Mouse (Mus musculus): ENCODE data around the gene Sirpa.

The Sirpa gene

GRCm38 (mm10) chr2:129584905-129585304 lies 7.7 kb upstream of the Sirpa start:
- DNase-seq (ENCODE audit: low spot score in 2 of 2) = no peak

GRCm38 (mm10) chr2:129585904-129586514 lies 6.6 kb upstream of the Sirpa start:
- DNase-seq (ENCODE audit: low spot score in 2 of 2) = no peak

- no peak for DNase-seq (ENCODE audit: low spot score in 2 of 2)
These were observed 5.4 kb upstream of the Sirpa start for GRCm38 (mm10) chr2:129587241-129587640.

GRCm38 (mm10) chr2:129587825-129588251 lies 4.8 kb upstream of the Sirpa start:
- DNase-seq (ENCODE audit: low spot score in 2 of 2) = no peak

GRCm38 (mm10) chr2:129591897-129592296 lies 738 bp upstream of the Sirpa start:
- DNase-seq (ENCODE audit: low spot score in 2 of 2) = no peak

- DNase-seq (ENCODE audit: low spot score in 2 of 2) = peak; percentile 75 to 87
These were observed 673 bp downstream of the Sirpa start for GRCm38 (mm10) chr2:129593141-129593875.

- no peak for DNase-seq (ENCODE audit: low spot score in 2 of 2)
These were observed 1.3 kb downstream of the Sirpa start for GRCm38 (mm10) chr2:129593876-129594421.

GRCm38 (mm10) chr2:129594569-129594968 lies 1.9 kb downstream of the Sirpa start:
- DNase-seq (ENCODE audit: low spot score in 2 of 2) = no peak

- no peak for DNase-seq (ENCODE audit: low spot score in 2 of 2)
These were observed 2.6 kb downstream of the Sirpa start for GRCm38 (mm10) chr2:129595206-129595605.

- DNase-seq (ENCODE audit: low spot score in 2 of 2) = no peak
These were observed 3.1 kb downstream of the Sirpa start for GRCm38 (mm10) chr2:129595661-129596209.

GRCm38 (mm10) chr2:129596555-129597172 lies 4.0 kb downstream of the Sirpa start:
- no peak for DNase-seq (ENCODE audit: low spot score in 2 of 2)

- no peak for DNase-seq (ENCODE audit: low spot score in 2 of 2)
These were observed 4.9 kb downstream of the Sirpa start for GRCm38 (mm10) chr2:129597581-129597980.

- DNase-seq (ENCODE audit: low spot score in 2 of 2) = no peak
These were observed 5.5 kb downstream of the Sirpa start for GRCm38 (mm10) chr2:129598094-129598493.

- no peak for DNase-seq (ENCODE audit: low spot score in 2 of 2)
These were observed 6.8 kb downstream of the Sirpa start for GRCm38 (mm10) chr2:129599231-129600084.

- no peak for DNase-seq (ENCODE audit: low spot score in 2 of 2)
These were observed 8.5 kb downstream of the Sirpa start for GRCm38 (mm10) chr2:129601059-129601650.

GRCm38 (mm10) chr2:129601894-129602663 lies 9.4 kb downstream of the Sirpa start:
- DNase-seq (ENCODE audit: low spot score in 2 of 2) = no peak

- no peak for DNase-seq (ENCODE audit: low spot score in 2 of 2)
These were observed 10.2 kb downstream of the Sirpa start for GRCm38 (mm10) chr2:129602856-129603255.

GRCm38 (mm10) chr2:129603536-129603935 lies 10.9 kb downstream of the Sirpa start:
- DNase-seq (ENCODE audit: low spot score in 2 of 2) = no peak

GRCm38 (mm10) chr2:129604032-129604431 lies 11.4 kb downstream of the Sirpa start:
- no peak for DNase-seq (ENCODE audit: low spot score in 2 of 2)

- no peak for DNase-seq (ENCODE audit: low spot score in 2 of 2)
These were observed 13.2 kb downstream of the Sirpa start for GRCm38 (mm10) chr2:129605816-129606215.
